Mouse (Mus musculus) hindbrain, embryonic 16.5 days (tissue): Measurements from ENCODE around the gene Ncoa4. TPM values are rescaled to one million over a fixed set of nuclear protein-coding genes. Genes with fewer than 3 reads are reported as not detected.
"Not testable (repeated sequence)": the region's sequence is repeated elsewhere in the genome, so short reads cannot be mapped to it uniquely, and the experiment has no call there.

Experiments used
- ATAC-seq: fragments of 200-750 bp; cut with Nextera tagmentation; 2 replicates; pipeline ENCODE4 v1.8.0; 2017; ENCODE audit warnings: moderate TSS enrichment, moderate library complexity
- H3K27ac ChIP-seq: fragments of 300-500 bp; sonication (generic); 2 replicates; pipeline ENCODE4 v1.5.1; 2014; ENCODE audit warnings: low read depth, mild to moderate bottlenecking, control low read depth, low read length, moderate library complexity
- H3K27me3 ChIP-seq: fragments of 300-500 bp; sonication (generic); replicated peaks from 2 replicates; pipeline ENCODE4 v1.6.1; 2014; ENCODE audit warnings: low read length; ENCODE audit not compliant: control insufficient read depth, insufficient read depth
- H3K36me3 ChIP-seq: fragments of 300-500 bp; sonication (generic); 2 replicates; pipeline ENCODE4 v1.6.1; 2014; ENCODE audit warnings: mild to moderate bottlenecking, low read length, moderate library complexity, mixed read lengths; ENCODE audit not compliant: control insufficient read depth, insufficient read depth
- H3K4me1 ChIP-seq: fragments of 300-500 bp; sonication (generic); 2 replicates; pipeline ENCODE4 v1.6.1; 2014; ENCODE audit warnings: low read depth, low read length; ENCODE audit not compliant: control insufficient read depth, insufficient read depth
- H3K4me2 ChIP-seq: fragments of 300-500 bp; sonication (generic); 2 replicates; pipeline ENCODE4 v1.6.1; 2014; ENCODE audit warnings: mild to moderate bottlenecking, low read length, control low read depth, moderate library complexity
- H3K4me3 ChIP-seq: fragments of 300-500 bp; sonication (generic); 2 replicates; pipeline ENCODE4 v1.5.1; 2014; ENCODE audit warnings: mild to moderate bottlenecking, low read length, control low read depth, moderate library complexity
- H3K9ac ChIP-seq: fragments of 300-500 bp; sonication (generic); 2 replicates; pipeline ENCODE4 v1.6.1; 2014; ENCODE audit warnings: low read depth, mild to moderate bottlenecking, control low read depth, low read length, moderate library complexity
- H3K9me3 ChIP-seq: fragments of 300-500 bp; sonication (generic); 2 replicates; pipeline ENCODE4 v1.6.1; 2014; ENCODE audit warnings: mild to moderate bottlenecking, low read length, moderate library complexity; ENCODE audit not compliant: control insufficient read depth
- WGBS: fragments of 180-500 bp; shearing (Covaris S2); extraction: QIAGEN DNeasy Blood & Tissue Kit; methylation state at CpG from one replicate; pipeline ENCODE4 v1.1.7; 2014; 5-methylcytosine and 5-hydroxymethylcytosine counted together
- polyA plus RNA-seq: library from polyadenylated mRNA; unstranded; fragments of >200 nt; fragmentation: Nextera tagmentation; extraction: Ambion mirVana; gene quantifications from 2 replicates; pipeline ENCODE4 v1.2.1, GENCODE M21; 2015

Ncoa4 gene
- polyA plus RNA-seq, 1 experiment from 2014 or later, result 104 TPM

- ATAC-seq, result peak; percentile 77
- WGBS, result 1% methylated on average over 42 of the region's 42 CpGs
- no peaks in the 10 kb centered on the region for H3K9me3 ChIP-seq
- peak overlapping the region; percentile 45; the same call in 1 of the 2 replicates for H3K27ac ChIP-seq
- no peaks in the 10 kb centered on the region for H3K27me3 ChIP-seq
- peak overlapping the region; percentile 96 for H3K4me2 ChIP-seq
- peak overlapping the region; percentile 67 for H3K9ac ChIP-seq
- H3K4me3 ChIP-seq, result peak overlapping the region; percentile 52
- H3K36me3 ChIP-seq, result no peaks in the 10 kb centered on the region
- peaks cover 24% of the 10 kb centered on the region for H3K4me1 ChIP-seq
These were observed 5.8 kb downstream of the Ncoa4 start for GRCm38 (mm10) chr14:32165278-32166061.

- H3K4me2 ChIP-seq, result peak overlapping the region; percentile 96
These were observed 6.4 kb downstream of the Ncoa4 start for GRCm38 (mm10) chr14:32166062-32166441.

GRCm38 (mm10) chr14:32166840-32167239, 7.2 kb downstream of the Ncoa4 start:
- Histone ChIP-seq H3K27ac (no peak overlapping the region), H3K36me3 (no peaks in the 10 kb centered on the region), H3K9me3 (no peaks in the 10 kb centered on the region), H3K27me3 (no peaks in the 10 kb centered on the region), H3K4me2 (no peak overlapping the region), H3K9ac (no peak overlapping the region), H3K4me3 (no peak overlapping the region), H3K4me1 (peaks cover 11% of the 10 kb centered on the region)
- ATAC-seq, result no peak
- 89% methylated on average over 1 of the region's 1 CpGs for WGBS

More at GRCm38 (mm10) chr14:32166062-32166441, 6.4 kb downstream of the Ncoa4 start:
- no peaks in the 10 kb centered on the region for H3K27me3 ChIP-seq
- H3K9ac ChIP-seq, result no peak overlapping the region
- no peaks in the 10 kb centered on the region for H3K9me3 ChIP-seq
- ATAC-seq, result no peak
- WGBS, result 72% methylated on average over 2 of the region's 2 CpGs
- H3K4me1 ChIP-seq, result peaks cover 18% of the 10 kb centered on the region
- H3K4me3 ChIP-seq, result no peak overlapping the region
- H3K36me3 ChIP-seq, result no peaks in the 10 kb centered on the region
- no peak overlapping the region for H3K27ac ChIP-seq

- H3K4me1 ChIP-seq, result peaks cover 11% of the 10 kb centered on the region
- no peak overlapping the region for H3K4me2 ChIP-seq
- no peaks in the 10 kb centered on the region for H3K27me3 ChIP-seq
- no peak for ATAC-seq
- WGBS, result 91% methylated on average over 5 of the region's 5 CpGs
- H3K27ac ChIP-seq, result no peak overlapping the region
- H3K9me3 ChIP-seq, result no peaks in the 10 kb centered on the region
- H3K4me3 ChIP-seq, result no peak overlapping the region
- H3K9ac ChIP-seq, result no peak overlapping the region
- H3K36me3 ChIP-seq, result no peaks in the 10 kb centered on the region
These were observed 7.7 kb downstream of the Ncoa4 start for GRCm38 (mm10) chr14:32167326-32167725.

- Histone ChIP-seq H3K4me1 (peaks cover 11% of the 10 kb centered on the region), H3K36me3 (peaks cover 6% of the 10 kb centered on the region; the same call in 1 of the 2 replicates), H3K9ac (no peak overlapping the region), H3K4me2 (no peak overlapping the region), H3K27ac (no peak overlapping the region), H3K9me3 (no peaks in the 10 kb centered on the region), H3K4me3 (no peak overlapping the region), H3K27me3 (no peaks in the 10 kb centered on the region)
- no peak for ATAC-seq
- 75% methylated on average over 3 of the region's 3 CpGs for WGBS
These were observed 9.1 kb downstream of the Ncoa4 start for GRCm38 (mm10) chr14:32168653-32169231.

GRCm38 (mm10) chr14:32170137-32170536, 10.5 kb downstream of the Ncoa4 start:
- ATAC-seq, result no peak
- Histone ChIP-seq H3K36me3 (peaks cover 10% of the 10 kb centered on the region; the same call in 1 of the 2 replicates), H3K4me3 (no peak overlapping the region), H3K27ac (no peak overlapping the region), H3K9ac (no peak overlapping the region), H3K27me3 (no peaks in the 10 kb centered on the region), H3K4me2 (no peak overlapping the region), H3K9me3 (no peaks in the 10 kb centered on the region), H3K4me1 (peaks cover 10% of the 10 kb centered on the region)
- WGBS, result 93% methylated on average over 4 of the region's 4 CpGs

- H3K9me3 ChIP-seq, result no peaks in the 10 kb centered on the region
- no peak overlapping the region for H3K27ac ChIP-seq
- 89% methylated on average over 2 of the region's 2 CpGs for WGBS
- H3K9ac ChIP-seq, result no peak overlapping the region
- no peaks in the 10 kb centered on the region for H3K27me3 ChIP-seq
- no peak overlapping the region for H3K4me2 ChIP-seq
- ATAC-seq, result no peak
- no peaks in the 10 kb centered on the region for H3K4me1 ChIP-seq
- H3K36me3 ChIP-seq, result peaks cover 18% of the 10 kb centered on the region
- H3K4me3 ChIP-seq, result no peak overlapping the region
These were observed 15.6 kb downstream of the Ncoa4 start for GRCm38 (mm10) chr14:32175310-32175709.

- H3K27me3 ChIP-seq, H3K27ac ChIP-seq, H3K4me2 ChIP-seq, H3K9ac ChIP-seq, H3K9me3 ChIP-seq, H3K4me3 ChIP-seq, H3K4me1 ChIP-seq, ATAC-seq: not testable (repeated sequence)
- WGBS, result 95% methylated on average over 4 of the region's 5 CpGs
- peaks cover 25% of the 10 kb centered on the region for H3K36me3 ChIP-seq
These were observed 16.9 kb downstream of the Ncoa4 start for GRCm38 (mm10) chr14:32176590-32176989.

GRCm38 (mm10) chr14:32179393-32180195, 19.9 kb downstream of the Ncoa4 start:
- 96% methylated on average over 10 of the region's 10 CpGs for WGBS

More at GRCm38 (mm10) chr14:32179393-32180195, 19.9 kb downstream of the Ncoa4 start:
- H3K27ac ChIP-seq, result no peak overlapping the region
- H3K4me2 ChIP-seq, result no peak overlapping the region
- H3K9ac ChIP-seq, result no peak overlapping the region
- no peaks in the 10 kb centered on the region for H3K27me3 ChIP-seq
- no peaks in the 10 kb centered on the region for H3K9me3 ChIP-seq
- H3K4me3 ChIP-seq, result no peak overlapping the region
- no peaks in the 10 kb centered on the region for H3K4me1 ChIP-seq
- peaks cover 29% of the 10 kb centered on the region for H3K36me3 ChIP-seq
- ATAC-seq, result no peak
